Mouse (Mus musculus): ENCODE measurements around the gene Tacstd2. TPM values are rescaled to one million over a fixed set of nuclear protein-coding genes. Genes with fewer than 3 reads are reported as not detected.

Gene Tacstd2
- polyA plus RNA-seq (2016; fragmentation: Nextera tagmentation; extraction: Ambion mirVana), result 3.3 and 5.6 TPM in 2 replicates

- peaks cover 58% of the 10 kb centered on the region for H3K27me3 ChIP-seq
- WGBS, result 5% methylated on average over 8 of the region's 8 CpGs
- H3K9ac ChIP-seq (replicated peaks), result 0 out of 2 replicates have a peak within 1 kb of the TSS, but pooled peaks have one; percentile 15
- peak within 1 kb of the TSS; percentile 48 for H3K4me3 ChIP-seq
- peak within 1 kb of the TSS; percentile 75 for H3K4me2 ChIP-seq (replicated peaks)
- no peaks in the 10 kb centered on the region for H3K9me3 ChIP-seq
- no peak for ATAC-seq (ENCODE audit: low FRiP score, low read depth)
- H3K4me1 ChIP-seq, result peaks cover 18% of the 10 kb centered on the region
- H3K27ac ChIP-seq (replicated peaks), result no peak within 1 kb of the TSS
- H3K36me3 ChIP-seq, result no peaks in the 10 kb centered on the region
Observed at GRCm38 (mm10) chr6:67535777-67536054, at the start of gene Tacstd2. TSS of gene Tacstd2 (minus strand) at chr6:67535796.

- Histone ChIP-seq H3K4me2 (replicated peaks) (no peak overlapping the region), H3K9ac (replicated peaks) (no peak overlapping the region), H3K9me3 (no peaks in the 10 kb centered on the region), H3K4me1 (no peaks in the 10 kb centered on the region), H3K27me3 (no peaks in the 10 kb centered on the region), H3K4me3 (no peak overlapping the region), H3K36me3 (no peaks in the 10 kb centered on the region), H3K27ac (replicated peaks) (no peak overlapping the region)
- no peak for ATAC-seq (ENCODE audit: low FRiP score, low read depth)
- 93% methylated on average over 3 of the region's 3 CpGs for WGBS
Observed at GRCm38 (mm10) chr6:67566270-67566669, 30.7 kb upstream of the Tacstd2 start.

GRCm38 (mm10) chr6:67555376-67555775 lies 19.8 kb upstream of the Tacstd2 start:
- Histone ChIP-seq H3K4me1 (no peaks in the 10 kb centered on the region), H3K27ac (replicated peaks) (no peak overlapping the region), H3K9ac (replicated peaks) (no peak overlapping the region), H3K9me3 (no peaks in the 10 kb centered on the region), H3K36me3 (no peaks in the 10 kb centered on the region), H3K27me3 (no peaks in the 10 kb centered on the region), H3K4me2 (replicated peaks) (no peak overlapping the region), H3K4me3 (no peak overlapping the region)
- ATAC-seq (ENCODE audit: low FRiP score, low read depth), result no peak

- H3K9ac ChIP-seq (replicated peaks), result no peak overlapping the region
- no peak overlapping the region for H3K27ac ChIP-seq (replicated peaks)
- no peak for ATAC-seq (ENCODE audit: low FRiP score, low read depth)
- H3K27me3 ChIP-seq, result no peaks in the 10 kb centered on the region
- 8% methylated on average over 1 of the region's 1 CpGs for WGBS
- H3K4me1 ChIP-seq, result no peaks in the 10 kb centered on the region
- H3K4me3 ChIP-seq, result no peak overlapping the region
- no peaks in the 10 kb centered on the region for H3K36me3 ChIP-seq
- no peak overlapping the region for H3K4me2 ChIP-seq (replicated peaks)
- no peaks in the 10 kb centered on the region for H3K9me3 ChIP-seq
Observed at GRCm38 (mm10) chr6:67549550-67549949, 14.0 kb upstream of the Tacstd2 start.

GRCm38 (mm10) chr6:67535005-67535776 lies 405 bp downstream of the Tacstd2 start:
- 0 out of 2 replicates have a peak overlapping the region, but pooled peaks have one; percentile 15 for H3K9ac ChIP-seq (replicated peaks)
- WGBS, result 1% methylated on average over 62 of the region's 62 CpGs
- H3K4me3 ChIP-seq, result peak overlapping the region; percentile 48
- no peaks in the 10 kb centered on the region for H3K36me3 ChIP-seq
- H3K4me1 ChIP-seq, result peaks cover 18% of the 10 kb centered on the region
- peak overlapping the region; percentile 75 for H3K4me2 ChIP-seq (replicated peaks)
- no peak overlapping the region for H3K27ac ChIP-seq (replicated peaks)
- ATAC-seq (ENCODE audit: low FRiP score, low read depth), result peak; percentile 79
- H3K9me3 ChIP-seq, result no peaks in the 10 kb centered on the region
- H3K27me3 ChIP-seq, result peaks cover 62% of the 10 kb centered on the region

GRCm38 (mm10) chr6:67534191-67535004 lies 1.2 kb downstream of the Tacstd2 start:
- H3K27ac ChIP-seq (replicated peaks), result no peak overlapping the region
- 0 out of 2 replicates have a peak overlapping the region, but pooled peaks have one; percentile 15 for H3K9ac ChIP-seq (replicated peaks)
- H3K4me2 ChIP-seq (replicated peaks), result peak overlapping the region; percentile 75
- H3K9me3 ChIP-seq, result no peaks in the 10 kb centered on the region
- no peak for ATAC-seq (ENCODE audit: low FRiP score, low read depth)
- peaks cover 63% of the 10 kb centered on the region for H3K27me3 ChIP-seq
- 9% methylated on average over 31 of the region's 31 CpGs for WGBS
- H3K36me3 ChIP-seq, result no peaks in the 10 kb centered on the region
- H3K4me1 ChIP-seq, result peaks cover 18% of the 10 kb centered on the region
- H3K4me3 ChIP-seq, result peak overlapping the region; percentile 48

- H3K9ac ChIP-seq (replicated peaks), result no peak overlapping the region
- ATAC-seq (ENCODE audit: low FRiP score, low read depth), result peak; percentile 29
- H3K9me3 ChIP-seq, result no peaks in the 10 kb centered on the region
- peaks cover 63% of the 10 kb centered on the region for H3K27me3 ChIP-seq
- no peaks in the 10 kb centered on the region for H3K36me3 ChIP-seq
- 12% methylated on average over 29 of the region's 29 CpGs for WGBS
- H3K4me1 ChIP-seq, result peaks cover 18% of the 10 kb centered on the region
- peak overlapping the region; percentile 13 for H3K4me3 ChIP-seq
- no peak overlapping the region for H3K27ac ChIP-seq (replicated peaks)
- H3K4me2 ChIP-seq (replicated peaks), result peak overlapping the region; percentile 37
Observed at GRCm38 (mm10) chr6:67532665-67533440, 2.7 kb downstream of the Tacstd2 start.

GRCm38 (mm10) chr6:67531822-67532162 lies 3.8 kb downstream of the Tacstd2 start:
- no peak overlapping the region for H3K4me3 ChIP-seq
- H3K27ac ChIP-seq (replicated peaks), result no peak overlapping the region
- H3K27me3 ChIP-seq, result peaks cover 60% of the 10 kb centered on the region
- no peak for ATAC-seq (ENCODE audit: low FRiP score, low read depth)
- no peak overlapping the region for H3K4me2 ChIP-seq (replicated peaks)
- H3K4me1 ChIP-seq, result peaks cover 18% of the 10 kb centered on the region
- no peaks in the 10 kb centered on the region for H3K36me3 ChIP-seq
- H3K9ac ChIP-seq (replicated peaks), result no peak overlapping the region
- no peaks in the 10 kb centered on the region for H3K9me3 ChIP-seq
- 68% methylated on average over 7 of the region's 7 CpGs for WGBS

GRCm38 (mm10) chr6:67530992-67531821 lies 4.4 kb downstream of the Tacstd2 start:
- H3K4me1 ChIP-seq, result peaks cover 18% of the 10 kb centered on the region
- peaks cover 54% of the 10 kb centered on the region for H3K27me3 ChIP-seq
- WGBS, result 62% methylated on average over 9 of the region's 9 CpGs
- no peak overlapping the region for H3K27ac ChIP-seq (replicated peaks)
- H3K36me3 ChIP-seq, result no peaks in the 10 kb centered on the region
- H3K4me3 ChIP-seq, result no peak overlapping the region
- H3K9me3 ChIP-seq, result no peaks in the 10 kb centered on the region
- no peak overlapping the region for H3K4me2 ChIP-seq (replicated peaks)
- no peak for ATAC-seq (ENCODE audit: low FRiP score, low read depth)
- no peak overlapping the region for H3K9ac ChIP-seq (replicated peaks)

- Histone ChIP-seq H3K27ac (replicated peaks) (no peak overlapping the region), H3K9me3 (no peaks in the 10 kb centered on the region), H3K4me3 (no peak overlapping the region), H3K36me3 (no peaks in the 10 kb centered on the region), H3K4me1 (no peaks in the 10 kb centered on the region), H3K27me3 (peaks cover 7% of the 10 kb centered on the region), H3K9ac (replicated peaks) (no peak overlapping the region), H3K4me2 (replicated peaks) (no peak overlapping the region)
- WGBS, result 84% methylated on average over 5 of the region's 5 CpGs
- ATAC-seq (ENCODE audit: low FRiP score, low read depth), result no peak
Observed at GRCm38 (mm10) chr6:67526356-67526755, 9.2 kb downstream of the Tacstd2 start.

GRCm38 (mm10) chr6:67510752-67511151 lies 24.8 kb downstream of the Tacstd2 start:
- H3K4me1 ChIP-seq, result no peaks in the 10 kb centered on the region
- no peak overlapping the region for H3K4me3 ChIP-seq
- H3K27me3 ChIP-seq, result no peaks in the 10 kb centered on the region
- ATAC-seq (ENCODE audit: low FRiP score, low read depth), result 0 out of 2 replicates have a peak, but pooled peaks have one; percentile 38
- H3K4me2 ChIP-seq (replicated peaks), result no peak overlapping the region
- H3K9me3 ChIP-seq, result no peaks in the 10 kb centered on the region
- no peak overlapping the region for H3K9ac ChIP-seq (replicated peaks)
- H3K36me3 ChIP-seq, result no peaks in the 10 kb centered on the region
- H3K27ac ChIP-seq (replicated peaks), result no peak overlapping the region

Measured in midbrain, embryonic 12.5 days (tissue).